Mouse (Mus musculus): ENCODE results near the gene Uck1. TPM values are rescaled to one million over a fixed set of nuclear protein-coding genes. Genes with fewer than 3 reads are reported as not detected.
A peak's percentile ranks its signal among the peaks of the same experiment; 100 is the strongest.

Gene Uck1
- polyA plus RNA-seq, 1 experiment = 23.5 TPM

GRCm38 (mm10) chr2:32288371-32288931 lies 28.5 kb upstream of the Uck1 start:
- peak; percentile 79; the same call in 1 of the 2 replicates for TF ChIP-seq POLR2A (IDR thresholded peaks at IDR 0.05; ENCODE audit: control insufficient read depth, low read depth, low read length)
- TF ChIP-seq CTCF (IDR thresholded peaks at IDR 0.05; ENCODE audit: control insufficient read depth, insufficient read depth, insufficient replicate concordance, low read depth, low read length) = no peak
- Histone ChIP-seq H3K27ac (ENCODE audit: control insufficient read depth, insufficient read depth, low read depth, low read length) (peak overlapping the region; percentile 100), H3K4me3 (ENCODE audit: control insufficient read depth, low read depth, low read length) (peak overlapping the region; percentile 100), H3K27me3 (ENCODE audit: control insufficient read depth, insufficient read depth, low read length) (no peaks in the 10 kb centered on the region), H3K4me1 (ENCODE audit: control insufficient read depth, insufficient read depth, low read length) (peaks cover 6% of the 10 kb centered on the region), H3K36me3 (ENCODE audit: control insufficient read depth, insufficient read depth, low read length) (peaks cover 9% of the 10 kb centered on the region)

- Histone ChIP-seq H3K27ac (ENCODE audit: control insufficient read depth, insufficient read depth, low read depth, low read length) (peak within 1 kb of the TSS; percentile 100), H3K4me1 (ENCODE audit: control insufficient read depth, insufficient read depth, low read length) (peaks cover 6% of the 10 kb centered on the region), H3K4me3 (ENCODE audit: control insufficient read depth, low read depth, low read length) (peak within 1 kb of the TSS; percentile 100), H3K36me3 (ENCODE audit: control insufficient read depth, insufficient read depth, low read length) (peaks cover 9% of the 10 kb centered on the region), H3K27me3 (ENCODE audit: control insufficient read depth, insufficient read depth, low read length) (no peaks in the 10 kb centered on the region)
- peak; percentile 99 for TF ChIP-seq POLR2A (IDR thresholded peaks at IDR 0.05; ENCODE audit: control insufficient read depth, low read depth, low read length)
- no peak; the same call in 1 of the 2 replicates for TF ChIP-seq CTCF (IDR thresholded peaks at IDR 0.05; ENCODE audit: control insufficient read depth, insufficient read depth, insufficient replicate concordance, low read depth, low read length)
Observed at GRCm38 (mm10) chr2:32287923-32288367, 28.0 kb upstream of the Uck1 start, which contains the start of gene Swi5. Gene Swi5 (minus strand): TSS chr2:32288075.

GRCm38 (mm10) chr2:32287334-32287840 lies 27.4 kb upstream of the Uck1 start, which contains the start of gene Golga2:
Gene Golga2 (plus strand): TSS chr2:32287384.
- Histone ChIP-seq H3K27me3 (ENCODE audit: control insufficient read depth, insufficient read depth, low read length) (no peaks in the 10 kb centered on the region), H3K4me3 (ENCODE audit: control insufficient read depth, low read depth, low read length) (peak within 1 kb of the TSS; percentile 100), H3K27ac (ENCODE audit: control insufficient read depth, insufficient read depth, low read depth, low read length) (peak within 1 kb of the TSS; percentile 100), H3K4me1 (ENCODE audit: control insufficient read depth, insufficient read depth, low read length) (peaks cover 9% of the 10 kb centered on the region), H3K36me3 (ENCODE audit: control insufficient read depth, insufficient read depth, low read length) (peaks cover 11% of the 10 kb centered on the region)
- TF ChIP-seq POLR2A (IDR thresholded peaks at IDR 0.05; ENCODE audit: control insufficient read depth, low read depth, low read length) = no peak
- no peak for TF ChIP-seq CTCF (IDR thresholded peaks at IDR 0.05; ENCODE audit: control insufficient read depth, insufficient read depth, insufficient replicate concordance, low read depth, low read length)

GRCm38 (mm10) chr2:32283986-32284385 lies 24.0 kb upstream of the Uck1 start:
- Histone ChIP-seq H3K27ac (ENCODE audit: control insufficient read depth, insufficient read depth, low read depth, low read length) (no peak overlapping the region), H3K27me3 (ENCODE audit: control insufficient read depth, insufficient read depth, low read length) (no peaks in the 10 kb centered on the region), H3K36me3 (ENCODE audit: control insufficient read depth, insufficient read depth, low read length) (peaks cover 17% of the 10 kb centered on the region), H3K4me3 (ENCODE audit: control insufficient read depth, low read depth, low read length) (no peak overlapping the region), H3K4me1 (ENCODE audit: control insufficient read depth, insufficient read depth, low read length) (peaks cover 6% of the 10 kb centered on the region)
- TF ChIP-seq POLR2A (IDR thresholded peaks at IDR 0.05; ENCODE audit: control insufficient read depth, low read depth, low read length) = no peak
- TF ChIP-seq CTCF (IDR thresholded peaks at IDR 0.05; ENCODE audit: control insufficient read depth, insufficient read depth, insufficient replicate concordance, low read depth, low read length) = no peak

GRCm38 (mm10) chr2:32282727-32283126 lies 22.8 kb upstream of the Uck1 start:
- Histone ChIP-seq H3K4me1 (ENCODE audit: control insufficient read depth, insufficient read depth, low read length) (peaks cover 5% of the 10 kb centered on the region), H3K36me3 (ENCODE audit: control insufficient read depth, insufficient read depth, low read length) (peaks cover 15% of the 10 kb centered on the region)
- 0 out of 2 replicates have a peak, but pooled peaks have one; percentile 12 for TF ChIP-seq POLR2A (IDR thresholded peaks at IDR 0.05; ENCODE audit: control insufficient read depth, low read depth, low read length)
- peak; percentile 60; the same call in 1 of the 2 replicates for TF ChIP-seq CTCF (IDR thresholded peaks at IDR 0.05; ENCODE audit: control insufficient read depth, insufficient read depth, insufficient replicate concordance, low read depth, low read length)

GRCm38 (mm10) chr2:32282289-32282688 lies 22.3 kb upstream of the Uck1 start:
- H3K27ac ChIP-seq (ENCODE audit: control insufficient read depth, insufficient read depth, low read depth, low read length) = no peak overlapping the region
- no peak overlapping the region for H3K4me3 ChIP-seq (ENCODE audit: control insufficient read depth, low read depth, low read length)
- H3K27me3 ChIP-seq (ENCODE audit: control insufficient read depth, insufficient read depth, low read length) = no peaks in the 10 kb centered on the region
- TF ChIP-seq POLR2A (IDR thresholded peaks at IDR 0.05; ENCODE audit: control insufficient read depth, low read depth, low read length) (no peak), CTCF (IDR thresholded peaks at IDR 0.05; ENCODE audit: control insufficient read depth, insufficient read depth, insufficient replicate concordance, low read depth, low read length) (no peak)
- peaks cover 10% of the 10 kb centered on the region for H3K36me3 ChIP-seq (ENCODE audit: control insufficient read depth, insufficient read depth, low read length)
- H3K4me1 ChIP-seq (ENCODE audit: control insufficient read depth, insufficient read depth, low read length) = peaks cover 4% of the 10 kb centered on the region

More at GRCm38 (mm10) chr2:32282727-32283126, 22.8 kb upstream of the Uck1 start:
- Histone ChIP-seq H3K27me3 (ENCODE audit: control insufficient read depth, insufficient read depth, low read length) (no peaks in the 10 kb centered on the region), H3K27ac (ENCODE audit: control insufficient read depth, insufficient read depth, low read depth, low read length) (no peak overlapping the region), H3K4me3 (ENCODE audit: control insufficient read depth, low read depth, low read length) (no peak overlapping the region)

- H3K4me1 ChIP-seq (ENCODE audit: control insufficient read depth, insufficient read depth, low read length) = no peaks in the 10 kb centered on the region
- peaks cover 6% of the 10 kb centered on the region for H3K36me3 ChIP-seq (ENCODE audit: control insufficient read depth, insufficient read depth, low read length)
- H3K4me3 ChIP-seq (ENCODE audit: control insufficient read depth, low read depth, low read length) = no peak overlapping the region
- H3K27ac ChIP-seq (ENCODE audit: control insufficient read depth, insufficient read depth, low read depth, low read length) = no peak overlapping the region
- TF ChIP-seq CTCF (IDR thresholded peaks at IDR 0.05; ENCODE audit: control insufficient read depth, insufficient read depth, insufficient replicate concordance, low read depth, low read length) (no peak), POLR2A (IDR thresholded peaks at IDR 0.05; ENCODE audit: control insufficient read depth, low read depth, low read length) (no peak)
- no peaks in the 10 kb centered on the region for H3K27me3 ChIP-seq (ENCODE audit: control insufficient read depth, insufficient read depth, low read length)
Observed at GRCm38 (mm10) chr2:32275823-32276222, 15.9 kb upstream of the Uck1 start.

Data from testis, adult 2 months (tissue).